Mouse (Mus musculus) c-Kit-positive CD71-positive TER-119-negative erythroid progenitor cells, embryonic 14.5 days (primary cell): Measurements from ENCODE around the gene Dync1h1.
A peak's percentile ranks its signal among the peaks of the same experiment; 100 is the strongest.
"Not testable (repeated sequence)": the region's sequence is repeated elsewhere in the genome, so short reads cannot be mapped to it uniquely, and the experiment has no call there.

Experiments
- DNase-seq: peaks from one replicate; pipeline ENCODE4 v3.0.0-alpha.2; 2013; ENCODE audit warnings: low read depth

Dync1h1 gene

GRCm38 (mm10) chr12:110606676-110607075 is 5.4 kb downstream of the Dync1h1 start:
- no peak for DNase-seq

GRCm38 (mm10) chr12:110608460-110609152 is 7.4 kb downstream of the Dync1h1 start:
- DNase-seq: no peak

- DNase-seq: no peak
Observed at GRCm38 (mm10) chr12:110609153-110609497, 7.9 kb downstream of the Dync1h1 start.

- no peak for DNase-seq
Observed at GRCm38 (mm10) chr12:110610713-110611112, 9.5 kb downstream of the Dync1h1 start.

- DNase-seq: no peak
Observed at GRCm38 (mm10) chr12:110630056-110630455, 28.8 kb downstream of the Dync1h1 start.

GRCm38 (mm10) chr12:110636293-110636692 is 35.0 kb downstream of the Dync1h1 start:
- DNase-seq: no peak

GRCm38 (mm10) chr12:110637507-110638114 is 36.4 kb downstream of the Dync1h1 start:
- DNase-seq: no peak

- no peak for DNase-seq
Observed at GRCm38 (mm10) chr12:110650241-110650641, 49.0 kb downstream of the Dync1h1 start.

GRCm38 (mm10) chr12:110651464-110651863 is 50.2 kb downstream of the Dync1h1 start:
- DNase-seq: no peak

GRCm38 (mm10) chr12:110661746-110662145 is 60.5 kb downstream of the Dync1h1 start:
- DNase-seq: no peak

- DNase-seq: no peak
Observed at GRCm38 (mm10) chr12:110667466-110668077, 66.3 kb downstream of the Dync1h1 start.

- peak; percentile 54 for DNase-seq
Observed at GRCm38 (mm10) chr12:110674243-110674642, 73.0 kb downstream of the Dync1h1 start.

GRCm38 (mm10) chr12:110681191-110681590 is 79.9 kb downstream of the Dync1h1 start:
- DNase-seq: no peak

GRCm38 (mm10) chr12:110681878-110682277 is 80.6 kb downstream of the Dync1h1 start:
- no peak for DNase-seq

- no peak for DNase-seq
Observed at GRCm38 (mm10) chr12:110682561-110683299, 81.5 kb downstream of the Dync1h1 start, which contains the start of gene 1700001K19Rik. TSS of gene 1700001K19Rik (minus strand) at chr12:110682619.

- no peak for DNase-seq
Observed at GRCm38 (mm10) chr12:110683580-110683979, 82.3 kb downstream of the Dync1h1 start.

GRCm38 (mm10) chr12:110687894-110688734 is 86.9 kb downstream of the Dync1h1 start:
- DNase-seq: no peak

GRCm38 (mm10) chr12:110688921-110689320 is 87.7 kb downstream of the Dync1h1 start:
- not testable (repeated sequence) for DNase-seq

GRCm38 (mm10) chr12:110689919-110690643 is 88.8 kb downstream of the Dync1h1 start:
- DNase-seq: no peak

GRCm38 (mm10) chr12:110693378-110693777 is 92.1 kb downstream of the Dync1h1 start:
- DNase-seq: not testable (repeated sequence)

- DNase-seq: no peak
Observed at GRCm38 (mm10) chr12:110695676-110696171, 94.5 kb downstream of the Dync1h1 start.
